Mouse (Mus musculus): ENCODE data around the gene Mettl27.
"Not testable (repeated sequence)": the region's sequence is repeated elsewhere in the genome, so short reads cannot be mapped to it uniquely, and the experiment has no call there.

Gene Mettl27

GRCm38 (mm10) chr5:134955491-134955890 is 23.3 kb downstream of the Mettl27 start:
- no peak for DNase-seq (ENCODE audit: low spot score)

- DNase-seq (ENCODE audit: low spot score): no peak
Measured at GRCm38 (mm10) chr5:134959114-134959513, 26.9 kb downstream of the Mettl27 start.

GRCm38 (mm10) chr5:134960430-134960829 is 28.3 kb downstream of the Mettl27 start:
- DNase-seq (ENCODE audit: low spot score): no peak

- no peak for DNase-seq (ENCODE audit: low spot score)
Measured at GRCm38 (mm10) chr5:134961519-134961918, 29.4 kb downstream of the Mettl27 start.

GRCm38 (mm10) chr5:134963546-134963945 is 31.4 kb downstream of the Mettl27 start:
- no peak for DNase-seq (ENCODE audit: low spot score)

- DNase-seq (ENCODE audit: low spot score): not testable (repeated sequence)
Measured at GRCm38 (mm10) chr5:134964655-134965054, 32.5 kb downstream of the Mettl27 start.

- no peak for DNase-seq (ENCODE audit: low spot score)
Measured at GRCm38 (mm10) chr5:134965473-134965851, 33.3 kb downstream of the Mettl27 start.

- DNase-seq (ENCODE audit: low spot score): no peak
Measured at GRCm38 (mm10) chr5:134965852-134966821, 34.0 kb downstream of the Mettl27 start.

GRCm38 (mm10) chr5:134967164-134967944 is 35.2 kb downstream of the Mettl27 start:
- DNase-seq (ENCODE audit: low spot score): no peak

- no peak for DNase-seq (ENCODE audit: low spot score)
Measured at GRCm38 (mm10) chr5:134970671-134971070, 38.5 kb downstream of the Mettl27 start.

- no peak for DNase-seq (ENCODE audit: low spot score)
Measured at GRCm38 (mm10) chr5:134973081-134973480, 40.9 kb downstream of the Mettl27 start.

GRCm38 (mm10) chr5:134973526-134973925 is 41.4 kb downstream of the Mettl27 start:
- no peak for DNase-seq (ENCODE audit: low spot score)

- no peak for DNase-seq (ENCODE audit: low spot score)
Measured at GRCm38 (mm10) chr5:134974294-134974693, 42.1 kb downstream of the Mettl27 start.

- DNase-seq (ENCODE audit: low spot score): no peak
Measured at GRCm38 (mm10) chr5:134974921-134975320, 42.8 kb downstream of the Mettl27 start.

GRCm38 (mm10) chr5:134976164-134976563 is 44.0 kb downstream of the Mettl27 start:
- DNase-seq (ENCODE audit: low spot score): no peak

- no peak for DNase-seq (ENCODE audit: low spot score)
Measured at GRCm38 (mm10) chr5:134976577-134977250, 44.5 kb downstream of the Mettl27 start.

- no peak for DNase-seq (ENCODE audit: low spot score)
Measured at GRCm38 (mm10) chr5:134977837-134978236, 45.7 kb downstream of the Mettl27 start.

- no peak for DNase-seq (ENCODE audit: low spot score)
Measured at GRCm38 (mm10) chr5:134981149-134981548, 49.0 kb downstream of the Mettl27 start.

- no peak for DNase-seq (ENCODE audit: low spot score)
Measured at GRCm38 (mm10) chr5:134983111-134983510, 50.9 kb downstream of the Mettl27 start.

GRCm38 (mm10) chr5:134983771-134984170 is 51.6 kb downstream of the Mettl27 start:
- DNase-seq (ENCODE audit: low spot score): no peak

GRCm38 (mm10) chr5:134985633-134986297 is 53.6 kb downstream of the Mettl27 start, which contains the start of gene Cldn3:
Gene Cldn3 (plus strand): TSS chr5:134986214.
- DNase-seq (ENCODE audit: low spot score): no peak

Measured in urinary bladder, postnatal 25 days (tissue).